Mouse (Mus musculus) kidney, adult 9 months (tissue): ENCODE measurements around the gene Kctd5.
A peak's percentile ranks its signal among the peaks of the same experiment; 100 is the strongest.

Experiments
- DNase-seq: peaks from one replicate; pipeline ENCODE4 v3.0.0; 2022

The Kctd5 gene

GRCm38 (mm10) chr17:24036954-24037353, 36.3 kb downstream of the Kctd5 start:
- no peak for DNase-seq

DNA sequence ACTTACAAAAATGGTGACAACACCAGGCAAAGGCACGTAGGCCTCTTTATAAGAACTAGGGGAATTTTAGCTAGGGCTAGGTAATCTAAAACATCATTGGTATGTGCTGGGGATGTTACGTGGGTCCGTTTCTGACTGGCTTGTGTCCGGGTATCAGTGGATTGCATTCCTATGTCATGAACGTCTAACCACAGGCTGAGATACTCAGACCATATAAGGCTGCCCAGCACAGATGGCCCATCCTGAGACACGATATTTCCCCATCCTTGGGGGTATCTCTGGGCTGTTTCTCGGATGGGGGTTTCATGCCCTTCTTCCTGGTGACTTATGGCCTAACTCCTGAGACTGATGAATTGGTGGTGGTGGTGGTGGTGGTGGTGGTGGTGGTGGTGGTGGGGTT, 38.2 kb downstream of the Kctd5 start:
- no peak for DNase-seq

- no peak for DNase-seq
These were observed 42.7 kb downstream of the Kctd5 start for GRCm38 (mm10) chr17:24030551-24030950.

- no peak for DNase-seq
These were observed 43.8 kb downstream of the Kctd5 start for GRCm38 (mm10) chr17:24029477-24029876.

DNA sequence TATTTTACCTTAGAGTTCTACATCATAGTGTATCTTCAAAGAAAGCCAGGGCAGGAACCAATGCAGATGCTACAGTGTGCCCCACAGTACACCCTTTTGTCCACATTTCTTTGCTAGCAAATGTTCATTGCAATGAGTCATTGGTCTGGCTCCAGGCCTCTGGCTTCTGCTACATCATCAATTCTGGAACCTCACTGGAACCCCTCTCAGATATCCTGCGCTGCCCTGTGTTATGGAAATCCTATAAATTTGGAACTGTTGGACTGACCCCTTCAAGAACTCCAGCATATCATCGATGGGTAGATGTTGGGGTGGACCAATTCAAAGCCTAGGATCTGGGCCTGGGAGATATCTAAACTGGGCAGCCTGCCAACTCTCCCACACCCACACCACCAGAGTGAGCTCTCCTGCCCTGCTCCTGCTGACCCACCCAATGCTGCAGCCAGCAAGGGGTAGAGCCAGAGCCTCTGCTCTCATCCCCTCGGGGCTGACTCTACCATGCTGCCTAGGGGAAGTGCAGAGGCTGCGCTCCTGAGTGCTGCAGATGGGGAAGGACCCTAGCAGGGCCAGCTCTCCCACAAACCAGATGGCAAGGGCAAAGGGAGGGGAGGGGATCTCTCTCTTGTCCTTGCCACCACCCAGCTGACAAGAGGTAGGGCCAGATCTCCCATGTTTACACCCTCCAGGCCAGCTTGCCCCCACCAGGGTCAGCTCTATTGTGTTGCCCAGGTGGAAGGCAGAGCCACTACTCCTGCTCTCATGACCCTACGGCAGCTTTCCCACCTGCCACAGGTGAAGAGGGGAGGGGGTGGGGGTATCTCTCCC, 51.7 kb downstream of the Kctd5 start:
- no peak for DNase-seq

GRCm38 (mm10) chr17:24020696-24021095, 52.6 kb downstream of the Kctd5 start:
- DNase-seq = no peak

DNA sequence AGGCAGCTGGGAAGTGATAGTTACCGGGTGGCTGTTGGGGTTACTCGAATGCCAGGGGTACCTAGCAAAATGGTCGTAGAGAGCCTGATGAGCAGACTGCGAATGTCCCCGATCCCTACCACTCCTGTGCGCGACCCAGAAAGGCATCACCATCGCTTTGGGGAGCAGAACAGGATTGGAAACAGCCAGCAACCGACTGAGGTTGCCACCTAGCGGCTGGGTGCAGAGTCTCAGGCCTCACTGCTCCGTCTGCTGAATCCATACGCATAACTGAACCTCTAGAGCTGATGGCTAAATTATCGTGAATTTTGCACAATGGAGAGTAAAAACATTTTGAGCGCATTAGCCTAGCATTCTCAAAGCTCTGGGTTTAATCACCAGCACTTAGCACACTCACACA, 57.6 kb downstream of the Kctd5 start:
- peak; percentile 30 for DNase-seq

GRCm38 (mm10) chr17:24014433-24014965, 58.8 kb downstream of the Kctd5 start:
- no peak for DNase-seq

DNA sequence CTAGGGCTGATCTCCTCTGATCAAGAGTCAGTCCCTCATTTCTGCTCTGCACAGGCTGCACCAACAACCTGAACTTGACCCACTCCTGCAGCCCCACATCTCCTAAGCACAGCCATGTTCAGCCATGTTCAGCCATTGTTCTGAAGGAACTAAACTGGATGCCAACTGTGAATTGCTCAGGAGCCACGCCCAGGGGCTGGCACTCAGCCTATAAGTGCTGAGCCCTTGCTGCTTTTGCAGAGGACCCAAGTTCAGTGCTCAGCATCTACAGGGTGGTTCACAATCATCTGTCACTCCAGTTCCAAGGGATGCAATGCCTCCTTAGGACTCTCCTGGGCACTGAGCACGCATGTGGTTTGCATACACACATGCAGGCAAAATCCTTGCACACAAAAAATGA, 60.4 kb downstream of the Kctd5 start:
- DNase-seq = no peak

DNA sequence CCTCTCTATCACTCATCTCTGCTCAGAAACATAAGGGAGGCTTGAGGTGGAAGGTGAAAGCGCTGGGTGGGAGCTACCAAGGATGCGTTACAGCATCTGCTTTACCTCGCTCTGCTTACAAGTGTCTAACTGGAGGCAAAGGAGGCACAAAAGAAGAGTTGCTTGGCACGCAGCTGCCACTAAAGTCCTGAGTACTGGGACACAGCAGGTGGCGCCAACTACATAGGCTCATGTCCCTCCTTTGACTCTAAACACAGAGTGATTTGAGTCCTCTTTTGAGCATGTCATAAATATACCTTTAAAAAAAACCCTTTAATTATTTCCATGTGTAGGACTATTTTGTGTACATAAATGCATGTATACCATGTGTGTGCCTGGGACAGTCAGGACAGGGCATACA, 63.7 kb downstream of the Kctd5 start:
- DNase-seq = no peak

DNA sequence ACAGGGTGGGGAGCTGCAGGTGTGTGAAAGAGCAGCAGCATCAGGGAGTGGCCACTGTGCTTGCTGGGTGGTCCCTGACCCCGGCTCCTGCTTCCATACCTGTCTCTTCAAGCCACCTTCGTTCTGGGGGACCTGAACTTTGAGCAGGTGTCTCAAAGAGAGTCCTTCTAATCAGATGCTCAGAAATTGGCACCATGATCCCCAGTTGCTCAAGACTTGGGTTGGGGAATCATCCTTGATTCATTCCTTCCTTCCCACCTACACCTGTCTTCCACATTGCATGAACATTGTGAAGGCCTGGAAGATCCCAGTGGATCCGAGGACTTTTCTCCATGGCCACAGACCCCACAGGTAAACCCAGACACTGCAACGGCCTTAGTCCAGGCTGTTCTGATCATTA, 65.2 kb downstream of the Kctd5 start:
- no peak for DNase-seq

DNA sequence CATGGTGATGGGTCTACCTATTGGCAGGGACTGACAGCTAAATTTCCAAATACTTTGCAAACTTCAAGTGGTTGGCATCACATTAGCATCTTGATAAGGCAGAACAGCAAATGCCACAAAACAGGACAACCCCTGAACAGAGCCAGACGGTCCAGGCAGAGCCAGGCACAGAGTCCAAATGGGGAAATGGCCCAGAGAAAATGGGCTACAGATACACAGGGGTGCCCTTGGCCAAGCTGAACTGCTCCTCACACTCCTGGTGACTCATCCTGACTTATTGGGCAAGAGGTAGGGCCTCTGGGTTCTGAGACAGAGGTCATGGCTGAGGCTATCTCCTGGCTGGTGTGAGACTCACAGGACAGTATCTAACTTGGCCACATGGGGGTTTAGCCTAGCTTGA, 65.9 kb downstream of the Kctd5 start:
- DNase-seq = no peak

- DNase-seq = no peak
These were observed 66.4 kb downstream of the Kctd5 start for GRCm38 (mm10) chr17:24006930-24007329.

- DNase-seq = no peak
These were observed 68.2 kb downstream of the Kctd5 start for GRCm38 (mm10) chr17:24005049-24005448.

GRCm38 (mm10) chr17:24004071-24004665, 69.1 kb downstream of the Kctd5 start:
- DNase-seq = no peak

GRCm38 (mm10) chr17:24000404-24000803, 72.9 kb downstream of the Kctd5 start:
- DNase-seq = no peak

GRCm38 (mm10) chr17:23998383-23998782, 74.9 kb downstream of the Kctd5 start:
- DNase-seq = no peak

DNA sequence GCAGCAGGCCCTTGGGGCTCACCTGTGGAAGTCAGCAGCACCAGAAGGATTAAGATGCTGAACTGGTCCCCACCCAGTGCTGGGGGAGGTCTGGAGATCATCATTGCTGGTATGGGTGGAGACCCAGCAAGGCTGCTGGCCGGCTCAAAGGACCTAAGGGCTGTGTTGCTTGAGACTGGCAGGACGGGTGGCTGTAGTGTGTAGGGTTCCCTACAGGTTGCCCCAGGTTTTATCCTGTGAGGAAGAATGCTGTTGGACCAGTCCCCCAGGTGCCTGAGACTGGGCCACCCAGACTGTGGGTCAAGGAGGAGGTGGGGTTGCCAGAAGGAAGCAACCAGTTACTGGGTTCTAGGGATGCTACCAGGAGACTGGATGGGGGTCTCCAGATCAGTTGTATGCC, 75.4 kb downstream of the Kctd5 start, which contains the start of gene Prss22:
TSS of gene Prss22 (minus strand) at position 200 of the 400 bp plus-strand sequence.
- no peak for DNase-seq
